Mouse (Mus musculus) liver, adult (tissue): ENCODE measurements around the gene Sf3b5.

ENCODE experiments used
- GATA4 ChIP-seq: IDR thresholded peaks from 2 replicates; pipeline ENCODE4 v1.6.1; 2014; ENCODE audit warnings: mild to moderate bottlenecking, low read length; ENCODE audit not compliant: insufficient replicate concordance

The Sf3b5 gene

GRCm38 (mm10) chr10:12986485-12986884, 18.7 kb upstream of the Sf3b5 start:
- TF ChIP-seq GATA4 = no peak

GRCm38 (mm10) chr10:12986943-12987342, 18.2 kb upstream of the Sf3b5 start:
- no peak for TF ChIP-seq GATA4

GRCm38 (mm10) chr10:12991953-12992352, 13.2 kb upstream of the Sf3b5 start:
- TF ChIP-seq GATA4 = no peak

- TF ChIP-seq GATA4 = no peak
Measured at GRCm38 (mm10) chr10:12993411-12994039, 11.6 kb upstream of the Sf3b5 start.

GRCm38 (mm10) chr10:12996736-12997477, 8.2 kb upstream of the Sf3b5 start:
- no peak for TF ChIP-seq GATA4

GRCm38 (mm10) chr10:13007876-13008736, 3.0 kb downstream of the Sf3b5 start:
- TF ChIP-seq GATA4 = no peak

GRCm38 (mm10) chr10:13008737-13009121, 3.6 kb downstream of the Sf3b5 start:
- no peak for TF ChIP-seq GATA4

GRCm38 (mm10) chr10:13014026-13014425, 8.9 kb downstream of the Sf3b5 start:
- TF ChIP-seq GATA4 = no peak

- TF ChIP-seq GATA4 = no peak
Measured at GRCm38 (mm10) chr10:13016573-13016972, 11.4 kb downstream of the Sf3b5 start.

GRCm38 (mm10) chr10:13018510-13018909, 13.4 kb downstream of the Sf3b5 start:
- no peak for TF ChIP-seq GATA4

- no peak for TF ChIP-seq GATA4
Measured at GRCm38 (mm10) chr10:13019026-13019425, 13.9 kb downstream of the Sf3b5 start.

- TF ChIP-seq GATA4 = no peak
Measured at GRCm38 (mm10) chr10:13022103-13022502, 17.0 kb downstream of the Sf3b5 start.

GRCm38 (mm10) chr10:13027702-13028101, 22.6 kb downstream of the Sf3b5 start:
- no peak for TF ChIP-seq GATA4

- no peak for TF ChIP-seq GATA4
Measured at GRCm38 (mm10) chr10:13028215-13028614, 23.1 kb downstream of the Sf3b5 start.

GRCm38 (mm10) chr10:13029416-13029815, 24.3 kb downstream of the Sf3b5 start:
- TF ChIP-seq GATA4 = no peak

GRCm38 (mm10) chr10:13035270-13035669, 30.1 kb downstream of the Sf3b5 start:
- TF ChIP-seq GATA4 = no peak

- no peak for TF ChIP-seq GATA4
Measured at GRCm38 (mm10) chr10:13039637-13040174, 34.6 kb downstream of the Sf3b5 start.
